Mouse (Mus musculus): Measurements from ENCODE around the gene Prps2.
"Not testable (repeated sequence)": the region's sequence is repeated elsewhere in the genome, so short reads cannot be mapped to it uniquely, and the experiment has no call there.

Prps2 gene

GRCm38 (mm10) chrX:167382047-167382853 is at the start of gene Prps2:
TSS of gene Prps2 (minus strand) at chrX:167382749.
- peak; percentile 14 for DNase-seq (ENCODE audit: low read depth, low spot score)

GRCm38 (mm10) chrX:167417654-167418053 is 35.1 kb upstream of the Prps2 start:
- no peak for DNase-seq (ENCODE audit: low read depth, low spot score)

- DNase-seq (ENCODE audit: low read depth, low spot score), result no peak
Measured at GRCm38 (mm10) chrX:167394940-167395339, 12.4 kb upstream of the Prps2 start.

GRCm38 (mm10) chrX:167386647-167387046 is 4.1 kb upstream of the Prps2 start:
- DNase-seq (ENCODE audit: low read depth, low spot score), result no peak

- no peak for DNase-seq (ENCODE audit: low read depth, low spot score)
Measured at GRCm38 (mm10) chrX:167382854-167383186, 271 bp upstream of the Prps2 start.

- no peak for DNase-seq (ENCODE audit: low read depth, low spot score)
Measured at GRCm38 (mm10) chrX:167381583-167382046, 934 bp downstream of the Prps2 start.

- no peak for DNase-seq (ENCODE audit: low read depth, low spot score)
Measured at GRCm38 (mm10) chrX:167380073-167380472, 2.5 kb downstream of the Prps2 start.

- not testable (repeated sequence) for DNase-seq (ENCODE audit: low read depth, low spot score)
Measured at GRCm38 (mm10) chrX:167361231-167361630, 21.3 kb downstream of the Prps2 start.

- DNase-seq (ENCODE audit: low read depth, low spot score), result no peak
Measured at GRCm38 (mm10) chrX:167359704-167360103, 22.8 kb downstream of the Prps2 start.

- no peak for DNase-seq (ENCODE audit: low read depth, low spot score)
Measured at GRCm38 (mm10) chrX:167357415-167357814, 25.1 kb downstream of the Prps2 start.

GRCm38 (mm10) chrX:167355965-167356364 is 26.6 kb downstream of the Prps2 start:
- no peak for DNase-seq (ENCODE audit: low read depth, low spot score)

- no peak for DNase-seq (ENCODE audit: low read depth, low spot score)
Measured at GRCm38 (mm10) chrX:167353617-167354016, 28.9 kb downstream of the Prps2 start.

- no peak for DNase-seq (ENCODE audit: low read depth, low spot score)
Measured at GRCm38 (mm10) chrX:167346440-167346839, 36.1 kb downstream of the Prps2 start.

- no peak for DNase-seq (ENCODE audit: low read depth, low spot score)
Measured at GRCm38 (mm10) chrX:167344356-167344755, 38.2 kb downstream of the Prps2 start.

GRCm38 (mm10) chrX:167341811-167342210 is 40.7 kb downstream of the Prps2 start:
- DNase-seq (ENCODE audit: low read depth, low spot score), result no peak

GRCm38 (mm10) chrX:167340190-167340589 is 42.4 kb downstream of the Prps2 start:
- no peak for DNase-seq (ENCODE audit: low read depth, low spot score)

- no peak for DNase-seq (ENCODE audit: low read depth, low spot score)
Measured at GRCm38 (mm10) chrX:167337990-167338389, 44.6 kb downstream of the Prps2 start.

- no peak for DNase-seq (ENCODE audit: low read depth, low spot score)
Measured at GRCm38 (mm10) chrX:167334571-167334970, 48.0 kb downstream of the Prps2 start.

GRCm38 (mm10) chrX:167332607-167333006 is 49.9 kb downstream of the Prps2 start:
- DNase-seq (ENCODE audit: low read depth, low spot score), result no peak

- no peak for DNase-seq (ENCODE audit: low read depth, low spot score)
Measured at GRCm38 (mm10) chrX:167330993-167331392, 51.6 kb downstream of the Prps2 start.

- DNase-seq (ENCODE audit: low read depth, low spot score), result no peak
Measured at GRCm38 (mm10) chrX:167330399-167330798, 52.1 kb downstream of the Prps2 start, which contains the start of gene Tlr7. TSS of gene Tlr7 (minus strand) at chrX:167330558.

GRCm38 (mm10) chrX:167329620-167330019 is 52.9 kb downstream of the Prps2 start:
- DNase-seq (ENCODE audit: low read depth, low spot score), result no peak

GRCm38 (mm10) chrX:167329098-167329497 is 53.5 kb downstream of the Prps2 start:
- DNase-seq (ENCODE audit: low read depth, low spot score), result no peak

Measured in brain, embryonic 18.5 days (tissue).